Mouse (Mus musculus): Measurements from ENCODE around the gene Stk10.

- TF ChIP-seq CTCF (IDR thresholded peaks at IDR 0.05; ENCODE audit: extremely low read depth, insufficient read depth, insufficient read length, insufficient replicate concordance) (no peak), POLR2A (IDR thresholded peaks at IDR 0.05; ENCODE audit: low read depth, low read length) (no peak)
These were observed 90.8 kb downstream of the Stk10 start for GRCm38 (mm10) chr11:32623912-32624311.
